Mouse (Mus musculus) testis, adult 2 months (tissue): ENCODE data around the gene Recql5. TPM values are rescaled to one million over a fixed set of nuclear protein-coding genes. Genes with fewer than 3 reads are reported as not detected.
A peak's percentile ranks its signal among the peaks of the same experiment; 100 is the strongest.

Experiments used
- H3K27ac ChIP-seq: fragments of 200-500 bp; 2 replicates; pipeline ENCODE4 v1.5.1; 2012; ENCODE audit warnings: low read depth, low read length; ENCODE audit not compliant: control insufficient read depth, insufficient read depth
- H3K27me3 ChIP-seq: fragments of 200-500 bp; 2 replicates; pipeline ENCODE4 v1.6.1; 2012; ENCODE audit warnings: mild to moderate bottlenecking, low read length, moderate library complexity; ENCODE audit not compliant: control insufficient read depth, insufficient read depth
- H3K36me3 ChIP-seq: fragments of 200-500 bp; 2 replicates; pipeline ENCODE4 v1.6.1; 2012; ENCODE audit warnings: mild to moderate bottlenecking, low read length; ENCODE audit not compliant: control insufficient read depth, insufficient read depth
- H3K4me1 ChIP-seq: fragments of 200-500 bp; 2 replicates; pipeline ENCODE4 v1.6.1; 2012; ENCODE audit warnings: low read length; ENCODE audit not compliant: control insufficient read depth, insufficient read depth
- H3K4me3 ChIP-seq: fragments of 200-500 bp; 2 replicates; pipeline ENCODE4 v1.5.1; 2012; ENCODE audit warnings: low read depth, mild to moderate bottlenecking, low read length, moderate library complexity, mixed read lengths; ENCODE audit not compliant: control insufficient read depth
- CTCF ChIP-seq: fragments of 200-500 bp; IDR thresholded peaks from 2 replicates; pipeline ENCODE4 v1.5.1; 2012; ENCODE audit warnings: low read depth, mild to moderate bottlenecking, inconsistent platforms, low read length, moderate library complexity; ENCODE audit not compliant: control insufficient read depth, insufficient read depth, insufficient replicate concordance
- POLR2A ChIP-seq: fragments of 200-500 bp; IDR thresholded peaks from 2 replicates; pipeline ENCODE4 v1.6.1; 2012; ENCODE audit warnings: low read depth, mild to moderate bottlenecking, inconsistent platforms, low read length, moderate library complexity; ENCODE audit not compliant: control insufficient read depth
- polyA plus RNA-seq: library from polyadenylated mRNA; depleted of rRNA; stranded (reverse); fragments of >200 nt; gene quantifications from 2 replicates; pipeline ENCODE4 v1.2.3, GENCODE M21; 2012

The Recql5 gene
- polyA plus RNA-seq, 1 experiment, result 30.3 TPM

GRCm38 (mm10) chr11:115916579-115916978 lies 16.7 kb downstream of the Recql5 start:
- Histone ChIP-seq H3K4me1 (peaks cover 4% of the 10 kb centered on the region), H3K4me3 (no peak overlapping the region), H3K36me3 (peaks cover 2% of the 10 kb centered on the region), H3K27me3 (no peaks in the 10 kb centered on the region), H3K27ac (no peak overlapping the region)
- no peak for TF ChIP-seq CTCF
- TF ChIP-seq POLR2A, result no peak

- Histone ChIP-seq H3K36me3 (peaks cover 2% of the 10 kb centered on the region), H3K27ac (peak within 1 kb of the TSS; percentile 63)
- TF ChIP-seq CTCF, result no peak
- peak; percentile 70 for TF ChIP-seq POLR2A
These were observed 21.5 kb downstream of the Recql5 start, which contains the start of gene Smim6 for GRCm38 (mm10) chr11:115911632-115912376. Gene Smim6 (plus strand): TSS chr11:115912017.

GRCm38 (mm10) chr11:115911134-115911561 lies 22.1 kb downstream of the Recql5 start:
- Histone ChIP-seq H3K27me3 (no peaks in the 10 kb centered on the region), H3K4me3 (peak overlapping the region; percentile 89), H3K4me1 (peaks cover 4% of the 10 kb centered on the region), H3K27ac (no peak overlapping the region), H3K36me3 (peaks cover 2% of the 10 kb centered on the region)
- TF ChIP-seq POLR2A (no peak), CTCF (no peak)

More at GRCm38 (mm10) chr11:115911632-115912376, 21.5 kb downstream of the Recql5 start, which contains the start of gene Smim6:
- peaks cover 4% of the 10 kb centered on the region for H3K4me1 ChIP-seq
- H3K27me3 ChIP-seq, result no peaks in the 10 kb centered on the region
- H3K4me3 ChIP-seq, result peak within 1 kb of the TSS; percentile 89

GRCm38 (mm10) chr11:115906521-115906920 lies 26.8 kb downstream of the Recql5 start:
- peaks cover 2% of the 10 kb centered on the region for H3K4me1 ChIP-seq
- H3K36me3 ChIP-seq, result no peaks in the 10 kb centered on the region
- no peak overlapping the region for H3K4me3 ChIP-seq
- no peak for TF ChIP-seq POLR2A
- no peak for TF ChIP-seq CTCF
- no peak overlapping the region for H3K27ac ChIP-seq
- H3K27me3 ChIP-seq, result no peaks in the 10 kb centered on the region

GRCm38 (mm10) chr11:115906116-115906515 lies 27.2 kb downstream of the Recql5 start:
- Histone ChIP-seq H3K27ac (no peak overlapping the region), H3K4me3 (no peak overlapping the region), H3K27me3 (no peaks in the 10 kb centered on the region), H3K36me3 (no peaks in the 10 kb centered on the region), H3K4me1 (peaks cover 2% of the 10 kb centered on the region)
- TF ChIP-seq CTCF (no peak), POLR2A (no peak)

- H3K36me3 ChIP-seq, result no peaks in the 10 kb centered on the region
- no peak overlapping the region for H3K4me3 ChIP-seq
- no peak overlapping the region for H3K27ac ChIP-seq
- TF ChIP-seq POLR2A (no peak), CTCF (no peak)
- peaks cover 2% of the 10 kb centered on the region for H3K4me1 ChIP-seq
- no peaks in the 10 kb centered on the region for H3K27me3 ChIP-seq
These were observed 28.1 kb downstream of the Recql5 start for GRCm38 (mm10) chr11:115904956-115905790.
